Mouse (Mus musculus): ENCODE results near the gene Gm49387.

DNA sequence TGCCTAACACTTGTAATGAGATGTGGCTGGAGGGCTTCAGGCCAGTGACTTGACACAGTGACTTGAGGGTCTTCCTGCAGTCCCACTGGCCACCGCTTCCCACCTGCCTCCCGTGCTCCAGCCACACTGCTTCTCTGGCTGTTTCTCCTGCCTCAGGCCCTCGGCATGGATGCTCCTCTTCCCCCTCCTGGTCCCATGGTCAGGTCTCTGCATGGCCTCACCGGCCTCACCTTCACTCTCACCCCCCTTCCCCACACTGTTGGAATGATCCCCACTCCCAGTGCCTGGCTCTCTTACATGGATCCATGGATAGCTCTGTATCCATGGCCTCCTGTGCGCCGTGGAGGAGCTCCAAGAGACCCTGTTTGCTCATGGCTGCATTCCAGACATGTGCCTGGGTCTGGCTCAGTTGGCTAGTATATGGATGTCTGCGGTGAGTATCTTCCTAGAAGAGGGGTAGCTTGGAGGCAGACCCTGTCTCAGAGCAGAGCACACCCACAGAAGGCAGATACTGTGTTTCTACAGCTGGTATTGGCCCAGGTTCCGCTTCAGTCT lies 17.5 kb upstream of the Gm49387 start:
- TF ChIP-seq CTCF (IDR thresholded peaks at IDR 0.05; ENCODE audit: low read depth, low read length) (no peak), POLR2A (IDR thresholded peaks at IDR 0.05; ENCODE audit: borderline replicate concordance, low read depth, low read length) (no peak)
